Mouse (Mus musculus) heart, postnatal 10 days (tissue): ENCODE measurements at regions not wholly inside any gene's neighbourhood (a gene's known extent, or its start where the extent isn't known, plus 50 kb on each side); places are given as distances from the start of the nearest gene placed in this dataset.
A peak's percentile ranks its signal among the peaks of the same experiment; 100 is the strongest.
"Not testable (repeated sequence)": the region's sequence is repeated elsewhere in the genome, so short reads cannot be mapped to it uniquely, and the experiment has no call there.

Experiments
- DNase-seq, 2 experiments: peaks; one replicate each; pipeline ENCODE4 v3.0.0; 2021
- intact Hi-C: fragments of 180-260 bp; cut with DNase I; formaldehyde crosslinking; loops from one replicate; pipeline ENCODE4 v1.15.1; 2025

GRCm38 (mm10) chr3:82290373-82290772 is 67.5 kb upstream of the Map9 start:
- no peak for DNase-seq
- intact Hi-C loops = no loop called here

- no peak for DNase-seq
- intact Hi-C loops = no loop called here
Observed at GRCm38 (mm10) chr3:82288996-82289395, 68.8 kb upstream of the Map9 start.

- intact Hi-C loops = no loop called here
- DNase-seq = no peak
Observed at GRCm38 (mm10) chr3:82276977-82277714, 80.7 kb upstream of the Map9 start.

GRCm38 (mm10) chr3:82275822-82276203 is 82.0 kb upstream of the Map9 start:
- no peak for DNase-seq
- intact Hi-C loops = no loop called here

- peak; percentile 52 to 64 for DNase-seq
- intact Hi-C loops = no loop called here
Observed at GRCm38 (mm10) chr3:82274945-82275821, 82.7 kb upstream of the Map9 start.

GRCm38 (mm10) chr3:82274196-82274937 is 83.5 kb upstream of the Map9 start:
- intact Hi-C loops = no loop called here
- peak; percentile 25 to 41 for DNase-seq

DNA sequence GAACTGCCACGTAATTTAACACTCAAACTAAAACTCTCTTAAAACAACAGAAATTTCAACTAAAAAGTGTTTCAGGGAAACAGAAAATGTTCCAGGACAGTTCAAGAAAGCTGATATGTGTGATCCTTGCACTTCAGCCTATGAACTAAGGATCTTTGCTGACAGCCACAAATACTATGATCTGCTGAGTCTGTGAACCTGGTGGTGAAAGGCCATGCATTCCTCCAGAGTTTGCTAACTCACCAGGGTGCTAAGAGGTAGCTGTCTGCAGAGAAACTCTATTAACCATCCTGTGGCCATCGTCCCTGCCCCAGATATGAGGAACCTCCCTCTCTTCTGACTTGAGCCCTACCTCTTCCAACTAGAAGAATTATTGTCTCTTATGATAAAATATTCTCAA is 84.3 kb upstream of the Map9 start:
- DNase-seq, intact Hi-C loops: not testable (repeated sequence)

GRCm38 (mm10) chr3:82271965-82272364 is 85.9 kb upstream of the Map9 start:
- DNase-seq = no peak
- intact Hi-C loops = no loop called here

DNA sequence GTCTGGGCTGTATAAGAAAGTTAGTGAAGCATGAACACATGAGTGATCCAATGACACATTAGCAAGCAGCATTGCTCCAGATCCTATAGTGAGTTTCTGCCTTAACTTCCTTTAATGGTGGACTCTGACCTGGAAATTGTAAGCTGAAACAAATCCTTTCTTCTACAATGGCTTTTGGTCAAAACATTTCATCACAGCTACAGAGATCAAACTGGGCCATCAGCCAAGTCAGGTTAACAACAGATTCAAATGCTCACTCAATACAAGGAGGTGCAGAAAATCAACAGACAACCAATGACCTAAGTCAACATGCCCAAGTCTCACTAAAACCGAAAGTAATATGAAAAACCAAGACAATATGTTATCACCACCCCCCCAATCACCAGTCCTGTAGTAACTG is 91.9 kb upstream of the Map9 start:
- DNase-seq = no peak
- intact Hi-C loops = no loop called here

- peak; percentile 25 to 26 for DNase-seq
- intact Hi-C loops = no loop called here
Observed at GRCm38 (mm10) chr3:82261976-82262375, 95.9 kb upstream of the Map9 start.

DNA sequence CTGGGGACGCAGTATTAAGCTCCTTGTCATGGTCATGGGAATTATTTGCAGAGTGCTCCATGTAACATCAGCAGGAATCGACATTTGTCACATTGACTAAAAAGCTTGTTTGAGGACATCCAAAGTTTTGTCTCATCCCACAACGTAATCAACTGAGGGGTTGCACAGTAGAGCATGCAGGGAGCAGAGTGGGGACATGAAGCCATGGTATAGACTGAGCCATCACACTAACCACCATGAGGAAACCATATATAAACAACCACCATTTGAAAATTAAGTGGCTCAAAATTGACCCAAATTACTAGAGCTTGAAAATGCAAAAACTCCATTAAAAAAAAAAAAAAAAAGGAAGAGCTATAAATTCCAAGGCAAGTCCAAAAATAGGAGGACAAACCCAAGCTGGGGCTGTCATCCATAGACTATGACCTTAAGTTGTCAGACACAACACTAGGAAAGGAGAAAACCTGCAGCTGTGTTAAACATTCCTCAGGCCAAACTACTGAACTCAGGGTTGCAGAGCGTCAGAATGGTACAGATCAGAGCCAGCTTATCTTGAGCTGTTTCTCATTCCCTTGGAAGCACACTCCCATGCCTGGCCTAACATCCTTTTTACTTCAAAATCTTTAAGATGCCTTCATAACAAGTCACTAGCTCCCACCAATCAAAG is 97.7 kb upstream of the Map9 start:
- peak; percentile 18 to 29 for DNase-seq
- intact Hi-C loops = no loop called here

DNA sequence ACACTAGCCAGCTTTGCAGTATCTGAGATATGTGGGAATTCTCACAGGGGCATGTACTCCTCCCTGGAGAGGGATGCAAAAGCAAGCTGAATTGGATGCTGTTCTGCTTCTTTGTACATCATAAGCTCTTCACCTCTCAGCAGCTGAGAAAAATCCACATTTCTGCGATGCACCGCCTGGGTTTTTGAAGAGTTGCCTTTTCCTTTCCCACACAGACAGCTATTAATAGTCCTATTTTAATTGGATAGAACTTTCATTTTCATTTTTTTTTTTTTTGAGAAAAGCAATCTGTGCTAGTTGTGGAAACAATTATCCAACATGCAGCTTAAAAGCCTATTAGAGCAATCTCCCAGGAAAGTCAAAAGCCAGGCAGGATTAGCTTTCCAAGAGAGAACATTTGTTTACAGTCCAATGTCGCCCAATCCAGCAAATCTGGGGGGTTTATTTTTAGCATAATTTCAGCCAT is 105.2 kb upstream of the Gucy1a1 start:
- intact Hi-C loops = no loop called here
- DNase-seq = peak; percentile 59 to 62

GRCm38 (mm10) chr3:82249968-82250795 is 104.6 kb upstream of the Gucy1a1 start:
- intact Hi-C loops = no loop called here
- no peak for DNase-seq

- intact Hi-C loops = no loop called here
- DNase-seq = no peak
Observed at GRCm38 (mm10) chr3:82236377-82237057, 90.9 kb upstream of the Gucy1a1 start.

DNA sequence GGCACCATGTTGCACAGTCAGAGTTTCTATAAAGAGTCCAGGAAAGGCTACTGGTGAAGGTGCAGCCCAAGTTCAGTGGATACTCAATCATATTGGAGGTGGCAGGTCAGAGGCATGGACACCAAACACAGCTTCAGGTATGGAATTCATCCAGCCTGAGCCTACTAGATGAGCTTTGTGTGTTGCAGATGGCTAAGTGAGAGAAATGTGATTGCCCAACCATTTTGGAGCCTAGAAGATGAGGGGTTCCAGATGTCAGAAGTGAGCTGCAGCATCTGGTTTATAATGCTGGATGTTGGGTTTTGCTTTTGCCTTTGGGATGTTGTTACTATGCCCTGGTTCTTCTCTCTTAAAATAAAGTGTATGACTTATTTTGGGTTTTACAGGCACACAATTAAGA is 88.7 kb upstream of the Gucy1a1 start:
- peak; percentile 12 to 13 for DNase-seq
- intact Hi-C loops = no loop called here

DNA sequence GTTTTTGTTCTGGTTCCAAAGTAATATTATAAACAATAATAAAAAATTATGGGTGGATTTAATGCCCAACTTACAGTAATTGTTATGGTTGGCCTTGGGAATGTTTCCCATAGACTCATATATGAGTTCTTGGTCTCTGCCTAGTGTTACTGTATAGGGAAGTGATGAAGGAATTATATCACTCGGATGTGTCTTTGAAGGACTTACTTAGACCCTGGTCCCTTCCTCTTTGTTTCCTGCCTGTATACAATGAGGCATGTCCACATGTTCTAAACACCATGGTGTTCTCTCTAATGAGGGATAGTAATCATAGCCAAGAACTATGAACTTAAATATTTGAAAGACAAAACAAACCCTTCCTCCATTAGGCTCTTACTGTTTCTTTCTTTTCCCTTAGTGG is 77.8 kb upstream of the Gucy1a1 start:
- no peak for DNase-seq
- intact Hi-C loops = no loop called here

DNA sequence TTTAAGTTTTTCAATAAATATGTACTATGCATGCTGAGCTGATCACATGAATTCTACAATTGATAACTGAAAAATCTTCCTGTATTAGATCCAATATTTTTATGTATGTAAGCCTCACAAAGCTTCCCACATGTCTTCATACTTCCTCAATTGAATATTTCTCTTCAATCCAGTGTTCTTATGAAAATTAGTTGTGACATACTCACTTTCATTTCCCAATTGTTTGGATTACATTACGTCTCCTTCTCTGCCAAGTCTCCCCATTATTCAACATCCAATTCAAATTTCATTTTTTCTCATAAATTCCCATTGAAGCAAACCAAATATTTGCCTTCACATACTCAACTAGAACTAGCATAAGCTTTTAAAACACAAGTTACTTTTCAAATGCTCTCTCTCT is 76.3 kb upstream of the Gucy1a1 start:
- DNase-seq = no peak
- intact Hi-C loops = no loop called here

DNA sequence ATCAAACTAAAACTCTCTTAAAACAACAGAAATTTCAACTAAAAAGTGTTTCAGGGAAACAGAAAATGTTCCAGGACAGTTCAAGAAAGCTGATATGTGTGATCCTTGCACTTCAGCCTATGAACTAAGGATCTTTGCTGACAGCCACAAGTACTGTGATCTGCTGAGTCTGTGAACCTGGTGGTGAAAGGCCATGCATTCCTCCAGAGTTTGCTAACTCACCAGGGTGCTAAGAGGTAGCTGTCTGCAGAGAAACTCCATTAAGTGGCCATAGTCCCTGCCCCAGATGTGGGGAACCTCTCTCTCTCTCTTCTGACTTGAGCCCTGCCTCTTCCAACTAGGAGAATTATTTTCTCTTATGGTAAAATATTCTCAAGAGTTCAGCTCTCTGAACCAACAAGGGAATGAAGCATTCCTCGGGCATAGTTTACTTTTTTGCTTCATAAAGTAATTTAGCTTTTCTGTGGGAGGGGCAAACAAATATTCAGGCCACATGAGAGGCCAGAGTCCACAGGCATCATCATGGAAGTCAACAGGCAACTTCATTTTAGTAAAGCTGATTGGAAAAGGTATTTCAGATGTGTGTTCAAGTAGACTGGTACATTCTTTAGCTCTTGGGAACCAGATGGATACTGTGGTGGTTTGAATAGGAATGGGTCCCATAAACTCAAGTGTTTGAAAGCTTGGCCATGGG is 73.8 kb upstream of the Gucy1a1 start:
- intact Hi-C loops, DNase-seq: not testable (repeated sequence)
